Mouse (Mus musculus): ENCODE measurements around the gene Myog.
"Not testable (repeated sequence)": the region's sequence is repeated elsewhere in the genome, so short reads cannot be mapped to it uniquely, and the experiment has no call there.

The Myog gene

DNA sequence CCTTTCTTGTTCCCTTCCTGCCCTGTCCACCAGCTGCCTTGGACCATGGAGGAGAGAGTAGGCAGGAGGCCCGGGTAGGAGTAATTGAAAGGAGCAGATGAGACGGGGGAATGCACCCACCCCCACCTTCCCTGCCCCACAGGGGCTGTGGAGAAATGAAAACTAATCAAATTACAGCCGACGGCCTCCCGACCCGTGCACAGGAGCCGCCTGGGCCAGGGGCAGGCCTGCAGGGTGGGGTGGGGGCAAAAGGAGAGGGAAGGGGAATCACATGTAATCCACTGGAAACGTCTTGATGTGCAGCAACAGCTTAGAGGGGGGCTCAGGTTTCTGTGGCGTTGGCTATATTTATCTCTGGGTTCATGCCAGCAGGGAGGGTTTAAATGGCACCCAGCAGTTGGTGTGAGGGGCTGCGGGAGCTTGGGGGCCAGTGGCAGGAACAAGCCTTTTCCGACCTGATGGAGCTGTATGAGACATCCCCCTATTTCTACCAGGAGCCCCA, at the start of gene Myog:
Gene Myog, plus strand, starts transcription at position 392 of the 502 bp plus-strand sequence.
- DNase-seq = no peak

DNA sequence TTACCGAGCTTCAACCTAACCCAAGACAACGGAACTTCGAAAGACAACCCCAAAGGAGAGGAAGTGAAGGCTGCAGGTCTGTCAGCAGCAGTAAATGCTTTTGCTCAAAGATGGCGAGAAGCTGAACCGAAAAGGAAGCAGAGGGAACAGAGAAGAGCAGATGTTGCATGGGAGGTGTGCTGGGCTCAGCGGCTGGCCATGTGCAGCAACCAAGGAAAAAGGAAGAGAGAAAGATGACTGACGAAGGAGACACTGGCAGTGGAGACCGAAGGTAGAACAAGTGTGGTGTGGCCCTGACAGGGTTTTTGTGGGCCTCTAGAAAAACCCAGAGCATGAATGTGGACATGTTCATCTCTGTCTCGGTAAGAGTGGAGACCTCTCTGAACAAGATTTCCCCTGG, 49.1 kb upstream of the Myog start:
- DNase-seq = no peak

DNA sequence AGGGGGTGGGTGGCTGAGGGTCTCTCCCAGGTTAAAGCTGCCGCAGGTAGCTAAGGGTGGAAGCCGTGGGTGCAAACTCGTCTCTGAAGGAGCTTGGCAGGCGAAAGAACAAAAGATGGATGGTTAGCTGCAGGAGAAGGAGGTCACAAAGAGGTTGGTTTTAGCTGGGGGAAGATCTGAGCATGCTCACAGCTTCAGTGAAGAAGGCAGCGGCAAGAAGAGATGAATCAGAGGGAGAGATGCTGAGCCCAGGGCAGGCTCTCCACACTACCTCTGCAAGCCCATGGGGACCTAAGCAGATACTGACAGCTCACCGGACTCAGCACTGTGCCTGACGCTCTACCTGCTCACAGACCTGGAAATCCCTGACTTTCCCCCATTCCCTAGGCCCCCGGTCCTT, 48.5 kb upstream of the Myog start:
- no peak for DNase-seq

DNA sequence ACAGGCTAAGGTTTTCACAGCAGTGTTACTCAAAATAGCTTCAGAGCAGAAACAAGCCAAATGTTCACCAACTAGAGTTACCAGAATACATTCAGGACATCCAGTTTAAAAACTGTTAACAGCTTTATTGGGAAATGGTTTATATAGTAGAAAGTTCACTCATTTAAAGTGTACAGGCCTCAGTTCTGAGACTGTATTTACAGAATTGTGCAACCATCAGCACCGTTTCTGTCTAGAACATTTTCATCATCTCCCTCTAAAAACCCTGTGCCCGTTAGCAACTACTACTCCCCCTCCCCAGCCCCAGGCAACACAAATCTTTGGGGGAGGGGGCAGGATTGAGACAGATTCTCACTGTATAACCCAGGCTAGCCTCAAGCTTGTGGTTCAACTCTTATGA, 47.5 kb upstream of the Myog start:
- no peak for DNase-seq

GRCm38 (mm10) chr1:134243505-134243904, 46.3 kb upstream of the Myog start:
- peak; percentile 29 for DNase-seq

DNA sequence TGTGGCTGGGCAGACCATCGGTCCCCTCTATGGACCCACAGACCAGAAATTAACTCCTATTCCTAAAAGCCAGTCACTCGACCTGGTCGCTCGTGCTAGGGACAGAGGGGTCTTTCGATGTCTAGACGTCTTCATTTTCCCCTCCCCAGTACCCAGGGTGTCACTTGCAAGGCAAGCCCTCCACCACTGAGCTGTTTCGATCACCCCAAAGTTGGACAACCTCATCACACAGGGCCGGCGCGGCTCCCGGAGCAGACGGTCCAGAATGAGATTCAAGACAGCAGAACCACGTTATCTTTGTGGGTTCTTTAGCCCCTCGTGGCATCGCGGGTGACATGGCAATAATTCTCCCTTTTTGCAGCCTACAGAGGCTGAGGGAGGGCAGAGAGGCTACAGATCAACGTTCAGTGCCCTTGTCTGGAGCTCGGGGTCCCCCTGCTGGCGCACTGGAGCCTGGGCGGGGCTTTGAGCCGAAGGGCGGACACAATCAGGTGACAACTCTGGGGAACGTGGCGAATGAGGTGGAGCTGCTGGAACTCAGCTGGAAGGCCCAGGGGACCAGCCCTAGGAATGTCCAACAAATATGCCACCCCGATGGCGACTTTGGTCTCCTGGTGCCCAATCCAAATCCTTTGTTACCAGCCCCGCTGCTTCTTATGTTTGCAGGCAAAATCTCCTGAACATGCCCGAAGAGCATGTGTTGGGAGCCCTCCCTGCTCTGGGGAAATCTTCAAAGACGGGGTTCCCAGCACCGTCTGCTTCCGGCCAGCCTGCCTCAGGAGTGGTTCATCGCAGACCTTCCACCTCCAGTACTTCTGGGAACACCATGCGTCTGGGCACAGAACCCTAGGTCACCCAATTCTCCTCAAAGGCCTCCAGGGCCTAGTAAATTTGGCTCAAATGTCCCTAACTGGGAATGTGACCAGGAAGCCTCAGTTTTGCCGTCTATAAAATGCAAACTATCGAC, 45.6 kb upstream of the Myog start:
- DNase-seq = peak; percentile 92

GRCm38 (mm10) chr1:134245004-134245717, 44.6 kb upstream of the Myog start:
- no peak for DNase-seq

- DNase-seq = no peak
Observed at GRCm38 (mm10) chr1:134246590-134246989, 43.2 kb upstream of the Myog start.

DNA sequence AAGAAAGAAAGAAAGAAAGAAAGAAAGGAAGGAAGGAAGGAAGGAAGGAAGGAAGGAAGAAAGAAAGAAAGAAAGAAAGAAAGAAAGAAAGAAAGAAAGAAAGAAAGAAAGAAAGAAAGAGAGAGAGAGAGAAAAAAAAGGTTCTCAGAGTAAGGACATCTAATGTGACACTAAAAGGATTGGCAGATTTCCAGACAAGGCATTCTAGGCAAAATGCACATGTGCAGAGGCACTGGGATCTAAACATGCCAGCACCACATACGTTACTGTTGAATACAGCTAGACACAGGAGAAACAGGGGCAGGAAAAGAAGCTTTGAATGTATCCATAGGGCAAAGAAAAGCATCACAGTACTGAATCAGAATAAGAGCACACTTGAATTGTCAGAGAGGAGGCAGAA, 40.1 kb upstream of the Myog start:
- DNase-seq = not testable (repeated sequence)

GRCm38 (mm10) chr1:134264341-134264740, 25.4 kb upstream of the Myog start:
- DNase-seq = no peak

DNA sequence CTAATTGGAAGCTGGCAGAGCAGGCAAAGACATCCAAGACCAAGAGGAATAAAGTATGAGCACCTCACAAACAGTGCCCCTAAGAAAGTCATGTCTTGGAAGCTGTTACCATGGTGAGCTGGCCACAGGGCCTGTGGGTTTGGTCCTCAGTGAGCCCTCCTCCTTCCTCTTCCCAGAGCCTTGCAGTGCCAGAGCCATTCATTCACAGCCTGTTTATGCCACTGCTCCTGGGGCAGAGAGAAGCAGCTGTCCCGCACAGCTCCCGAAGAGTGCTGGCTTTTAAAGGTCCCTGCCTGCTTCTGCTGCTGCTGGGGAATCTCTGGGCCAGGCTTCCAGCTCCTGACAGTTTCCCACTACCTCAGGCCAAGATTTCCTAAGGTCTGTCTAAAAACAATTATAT, 24.0 kb upstream of the Myog start:
- DNase-seq = no peak

GRCm38 (mm10) chr1:134270026-134270425, 19.8 kb upstream of the Myog start:
- DNase-seq = no peak

GRCm38 (mm10) chr1:134272754-134273250, 17.0 kb upstream of the Myog start:
- DNase-seq = no peak

DNA sequence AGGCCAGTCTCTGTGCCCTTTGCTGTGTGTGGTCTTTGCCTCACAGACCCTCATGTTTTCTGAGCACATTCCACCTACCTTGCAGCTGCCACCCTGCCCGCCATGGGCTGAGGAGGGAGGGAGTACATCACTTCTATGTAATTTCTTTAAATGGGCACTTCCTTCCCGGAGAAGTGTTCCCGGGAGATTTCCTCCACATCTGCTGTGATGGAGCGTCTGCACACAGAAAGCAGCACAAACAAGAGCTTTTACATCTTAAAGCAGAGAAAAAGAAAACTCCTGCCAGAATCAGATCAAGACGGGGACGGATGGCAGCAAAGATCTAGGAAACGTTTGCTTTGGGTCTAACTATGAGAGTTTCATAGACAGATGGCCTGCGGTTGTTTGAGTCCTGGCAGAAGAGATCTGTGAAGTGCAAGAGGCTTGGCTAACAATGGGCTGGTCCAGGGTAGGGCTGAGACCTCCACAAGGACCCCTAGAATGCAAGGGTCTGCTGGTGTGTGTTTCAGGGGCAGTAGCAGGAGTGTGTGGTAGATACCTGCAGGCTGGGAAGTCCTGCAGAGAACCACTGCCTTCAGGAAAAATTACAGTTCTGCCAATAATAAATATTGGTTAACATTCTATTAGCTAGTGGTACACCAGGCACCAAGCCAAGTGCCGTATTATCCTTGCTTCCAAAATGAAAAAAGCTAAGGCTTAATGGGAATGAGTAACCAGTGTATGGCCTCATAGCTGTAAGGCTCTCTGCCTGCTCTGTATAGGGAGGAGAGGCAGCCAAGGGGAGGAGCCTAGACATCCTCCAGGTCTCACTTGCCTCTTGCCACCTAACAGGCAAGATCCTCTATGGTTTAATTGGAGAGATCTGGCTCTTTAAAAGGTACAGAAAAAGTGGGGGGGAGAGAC, 16.0 kb upstream of the Myog start:
- no peak for DNase-seq

DNA sequence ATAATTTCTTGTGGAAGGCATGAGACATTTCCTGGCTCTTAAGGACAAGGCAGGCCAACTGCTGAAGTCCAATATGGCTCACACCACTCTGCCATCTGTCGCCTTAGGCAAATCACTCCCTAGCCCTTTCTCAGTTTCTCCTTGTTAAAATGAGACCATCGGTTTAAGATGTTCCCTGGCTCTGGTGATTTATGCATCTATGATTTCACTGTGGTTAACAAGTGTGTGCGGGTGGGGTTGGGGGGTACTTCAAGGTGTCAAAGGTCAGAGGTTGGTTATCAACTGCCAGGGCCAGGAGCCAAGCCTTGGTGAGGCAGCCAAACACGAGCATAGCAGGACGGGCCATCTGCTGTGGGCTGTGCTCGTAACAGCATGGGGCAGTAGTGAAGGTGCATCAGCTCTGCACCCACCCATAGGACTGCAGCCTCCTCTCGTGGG, 15.3 kb upstream of the Myog start:
- DNase-seq = no peak

GRCm38 (mm10) chr1:134275616-134276464, 13.9 kb upstream of the Myog start:
- DNase-seq = peak; percentile 55

DNA sequence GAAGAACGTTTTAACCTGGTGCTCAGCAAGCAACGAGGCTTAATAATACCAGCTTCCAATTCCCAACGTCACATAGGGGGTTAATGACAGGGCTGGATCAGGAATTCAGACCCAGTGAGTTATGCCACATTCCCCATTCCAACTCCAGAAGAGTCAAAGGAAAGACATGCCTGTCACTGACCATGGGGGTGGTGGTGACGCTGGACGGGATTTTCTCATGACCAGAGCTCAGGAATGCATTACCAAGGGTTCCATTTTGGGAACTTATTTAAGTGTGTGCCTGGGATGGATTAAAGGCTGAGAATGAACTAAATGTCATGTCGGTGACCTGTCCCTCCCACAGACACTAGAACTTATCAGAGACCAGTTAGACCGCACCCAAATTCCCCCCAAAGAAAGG, 13.0 kb upstream of the Myog start:
- DNase-seq = no peak

- no peak for DNase-seq
Observed at GRCm38 (mm10) chr1:134280174-134280573, 9.6 kb upstream of the Myog start.

DNA sequence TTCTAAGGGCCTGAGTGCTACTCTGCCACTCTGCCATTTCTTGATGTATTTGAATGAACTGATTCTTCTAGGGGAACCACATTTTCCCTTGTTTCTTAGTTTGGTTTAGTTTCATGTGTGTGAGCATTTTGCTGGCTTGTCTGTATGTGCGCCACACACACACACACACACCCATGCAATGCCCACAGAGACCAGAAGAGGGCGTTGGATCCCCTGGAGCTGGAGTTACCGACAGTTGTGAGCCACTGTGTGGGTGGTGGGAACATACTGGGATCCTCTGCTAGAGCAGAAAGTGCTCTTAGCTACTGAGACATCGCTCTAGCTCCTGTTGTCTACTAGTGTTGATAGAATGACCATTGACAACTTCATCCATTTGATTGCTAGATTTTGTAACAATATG, 8.2 kb upstream of the Myog start:
- no peak for DNase-seq

GRCm38 (mm10) chr1:134282342-134282741, 7.4 kb upstream of the Myog start:
- DNase-seq = no peak

GRCm38 (mm10) chr1:134283108-134283507, 6.7 kb upstream of the Myog start:
- DNase-seq = no peak

Measured in kidney, postnatal 14 days (tissue).